Mouse (Mus musculus): ENCODE results near the gene Tex28. TPM values are rescaled to one million over a fixed set of nuclear protein-coding genes. Genes with fewer than 3 reads are reported as not detected.
"Not testable (repeated sequence)": the region's sequence is repeated elsewhere in the genome, so short reads cannot be mapped to it uniquely, and the experiment has no call there.

Gene Tex28
- polyA plus RNA-seq (2011; ENCODE audit: insufficient read depth, insufficient read length, low read depth, missing spikeins): not detected in 2 replicates

DNA sequence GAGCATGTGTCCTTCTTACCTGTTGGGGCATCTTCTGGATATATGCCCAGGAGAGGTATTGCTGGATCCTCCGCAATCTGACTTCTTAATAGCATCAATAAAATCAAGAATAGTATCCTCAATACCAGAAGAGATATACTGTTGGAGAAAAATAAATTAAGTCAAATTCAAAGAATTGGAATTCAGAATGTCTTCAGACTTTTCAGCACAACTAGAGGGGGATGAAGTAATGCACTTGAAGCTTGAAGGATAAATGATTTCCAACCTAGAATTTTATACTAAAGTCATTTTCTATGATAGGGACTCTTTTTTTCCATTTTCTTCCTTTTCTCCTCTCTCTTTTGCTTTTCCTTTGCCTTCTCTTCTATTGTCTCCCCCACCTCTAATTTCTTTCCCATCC is at the start of gene Tex28:
Gene Tex28, minus strand, starts transcription at position 101 of the 400 bp plus-strand sequence.
- Histone ChIP-seq H3K27me3 (ENCODE audit: control insufficient read depth, insufficient read depth, low read length, poor library complexity, severe bottlenecking) (no peaks in the 10 kb centered on the region), H3K36me3 (ENCODE audit: control insufficient read depth, insufficient read depth, low read length, poor library complexity, severe bottlenecking) (no peaks in the 10 kb centered on the region), H3K4me1 (ENCODE audit: control insufficient read depth, insufficient read depth, low read length) (no peaks in the 10 kb centered on the region), H3K9me3 (replicated peaks; ENCODE audit: control insufficient read depth, insufficient read depth, low read length, poor library complexity, severe bottlenecking) (no peaks in the 10 kb centered on the region), H3K27ac (ENCODE audit: insufficient read depth, low read length) (no peak within 1 kb of the TSS), H3K4me3 (ENCODE audit: low read depth, low read length) (no peak within 1 kb of the TSS), H3K9ac (ENCODE audit: low read depth, poor library complexity, severe bottlenecking) (no peak within 1 kb of the TSS)
- TF ChIP-seq EP300 (IDR thresholded peaks at IDR 0.05; ENCODE audit: insufficient read depth, low read depth, low read length) (no peak), CTCF (IDR thresholded peaks at IDR 0.05; ENCODE audit: low read depth, low read length) (no peak), POLR2A (IDR thresholded peaks at IDR 0.05; ENCODE audit: insufficient read depth, low read length) (no peak)

- no peak for TF ChIP-seq POLR2A (IDR thresholded peaks at IDR 0.05; ENCODE audit: insufficient read depth, low read length)
- no peak for TF ChIP-seq EP300 (IDR thresholded peaks at IDR 0.05; ENCODE audit: insufficient read depth, low read depth, low read length)
- no peak for TF ChIP-seq CTCF (IDR thresholded peaks at IDR 0.05; ENCODE audit: low read depth, low read length)
- no peaks in the 10 kb centered on the region for H3K36me3 ChIP-seq (ENCODE audit: control insufficient read depth, insufficient read depth, low read length, poor library complexity, severe bottlenecking)
- no peaks in the 10 kb centered on the region for H3K27me3 ChIP-seq (ENCODE audit: control insufficient read depth, insufficient read depth, low read length, poor library complexity, severe bottlenecking)
- no peak overlapping the region for H3K9ac ChIP-seq (ENCODE audit: low read depth, poor library complexity, severe bottlenecking)
- no peak overlapping the region for H3K4me3 ChIP-seq (ENCODE audit: low read depth, low read length)
- no peaks in the 10 kb centered on the region for H3K4me1 ChIP-seq (ENCODE audit: control insufficient read depth, insufficient read depth, low read length)
- H3K27ac ChIP-seq (ENCODE audit: insufficient read depth, low read length): no peak overlapping the region
- H3K9me3 ChIP-seq (replicated peaks; ENCODE audit: control insufficient read depth, insufficient read depth, low read length, poor library complexity, severe bottlenecking): no peaks in the 10 kb centered on the region
Observed at GRCm38 (mm10) chrX:74203556-74203955, 35.9 kb upstream of the Tex28 start.

GRCm38 (mm10) chrX:74176959-74177358 is 9.3 kb upstream of the Tex28 start, which contains the start of gene Tktl1:
Gene Tktl1, plus strand, starts transcription at chrX:74177259.
- H3K9ac ChIP-seq (ENCODE audit: low read depth, poor library complexity, severe bottlenecking): no peak within 1 kb of the TSS
- H3K9me3 ChIP-seq (replicated peaks; ENCODE audit: control insufficient read depth, insufficient read depth, low read length, poor library complexity, severe bottlenecking): no peaks in the 10 kb centered on the region
- H3K4me3 ChIP-seq (ENCODE audit: low read depth, low read length): no peak within 1 kb of the TSS
- no peaks in the 10 kb centered on the region for H3K4me1 ChIP-seq (ENCODE audit: control insufficient read depth, insufficient read depth, low read length)
- H3K27ac ChIP-seq (ENCODE audit: insufficient read depth, low read length): no peak within 1 kb of the TSS
- no peaks in the 10 kb centered on the region for H3K36me3 ChIP-seq (ENCODE audit: control insufficient read depth, insufficient read depth, low read length, poor library complexity, severe bottlenecking)
- H3K27me3 ChIP-seq (ENCODE audit: control insufficient read depth, insufficient read depth, low read length, poor library complexity, severe bottlenecking): no peaks in the 10 kb centered on the region
- TF ChIP-seq CTCF (IDR thresholded peaks at IDR 0.05; ENCODE audit: low read depth, low read length) (no peak), EP300 (IDR thresholded peaks at IDR 0.05; ENCODE audit: insufficient read depth, low read depth, low read length) (no peak), POLR2A (IDR thresholded peaks at IDR 0.05; ENCODE audit: insufficient read depth, low read length) (no peak)

- not testable (repeated sequence) for H3K4me1 ChIP-seq (ENCODE audit: control insufficient read depth, insufficient read depth, low read length)
Observed at GRCm38 (mm10) chrX:74135263-74135662, 32.4 kb downstream of the Tex28 start, which contains the start of gene Mecp2. Gene Mecp2, minus strand, starts transcription at chrX:74135363.

DNA sequence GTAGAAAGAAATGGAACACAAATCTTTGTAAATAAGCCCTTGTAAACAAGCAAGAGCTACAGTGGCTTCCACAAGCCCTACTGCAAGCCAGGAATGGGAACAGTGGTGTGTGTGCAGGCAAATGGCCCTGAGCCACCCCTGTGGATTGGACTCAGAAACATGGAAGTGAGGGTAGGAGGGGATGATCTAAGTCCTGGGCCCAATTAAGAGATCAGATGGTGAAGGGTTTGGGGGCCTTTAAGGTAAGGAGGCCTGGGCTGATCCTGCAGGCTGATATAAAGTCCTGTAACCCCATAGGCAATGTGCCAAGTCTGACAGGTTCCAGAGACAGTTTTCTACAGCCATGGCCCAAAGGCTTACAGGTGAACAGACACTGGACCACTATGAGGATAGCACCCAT is 40.5 kb downstream of the Tex28 start, which contains the start of gene Opn1mw:
Gene Opn1mw, plus strand, starts transcription at position 301 of the 400 bp plus-strand sequence.
- no peak within 1 kb of the TSS for H3K4me3 ChIP-seq (ENCODE audit: low read depth, low read length)
- H3K4me1 ChIP-seq (ENCODE audit: control insufficient read depth, insufficient read depth, low read length): no peaks in the 10 kb centered on the region
- no peak within 1 kb of the TSS for H3K9ac ChIP-seq (ENCODE audit: low read depth, poor library complexity, severe bottlenecking)
- no peaks in the 10 kb centered on the region; the same call in 1 of the 2 replicates for H3K27me3 ChIP-seq (ENCODE audit: control insufficient read depth, insufficient read depth, low read length, poor library complexity, severe bottlenecking)
- no peaks in the 10 kb centered on the region for H3K9me3 ChIP-seq (replicated peaks; ENCODE audit: control insufficient read depth, insufficient read depth, low read length, poor library complexity, severe bottlenecking)
- no peaks in the 10 kb centered on the region for H3K36me3 ChIP-seq (ENCODE audit: control insufficient read depth, insufficient read depth, low read length, poor library complexity, severe bottlenecking)
- no peak for TF ChIP-seq EP300 (IDR thresholded peaks at IDR 0.05; ENCODE audit: insufficient read depth, low read depth, low read length)
- no peak for TF ChIP-seq CTCF (IDR thresholded peaks at IDR 0.05; ENCODE audit: low read depth, low read length)
- TF ChIP-seq POLR2A (IDR thresholded peaks at IDR 0.05; ENCODE audit: insufficient read depth, low read length): no peak
- no peak within 1 kb of the TSS for H3K27ac ChIP-seq (ENCODE audit: insufficient read depth, low read length)

More at GRCm38 (mm10) chrX:74135263-74135662, 32.4 kb downstream of the Tex28 start, which contains the start of gene Mecp2:
- not testable (repeated sequence) for H3K27ac ChIP-seq (ENCODE audit: insufficient read depth, low read length); H3K27me3 ChIP-seq (ENCODE audit: control insufficient read depth, insufficient read depth, low read length, poor library complexity, severe bottlenecking); H3K4me3 ChIP-seq (ENCODE audit: low read depth, low read length); H3K9me3 ChIP-seq (replicated peaks; ENCODE audit: control insufficient read depth, insufficient read depth, low read length, poor library complexity, severe bottlenecking); H3K9ac ChIP-seq (ENCODE audit: low read depth, poor library complexity, severe bottlenecking); H3K36me3 ChIP-seq (ENCODE audit: control insufficient read depth, insufficient read depth, low read length, poor library complexity, severe bottlenecking)

DNA sequence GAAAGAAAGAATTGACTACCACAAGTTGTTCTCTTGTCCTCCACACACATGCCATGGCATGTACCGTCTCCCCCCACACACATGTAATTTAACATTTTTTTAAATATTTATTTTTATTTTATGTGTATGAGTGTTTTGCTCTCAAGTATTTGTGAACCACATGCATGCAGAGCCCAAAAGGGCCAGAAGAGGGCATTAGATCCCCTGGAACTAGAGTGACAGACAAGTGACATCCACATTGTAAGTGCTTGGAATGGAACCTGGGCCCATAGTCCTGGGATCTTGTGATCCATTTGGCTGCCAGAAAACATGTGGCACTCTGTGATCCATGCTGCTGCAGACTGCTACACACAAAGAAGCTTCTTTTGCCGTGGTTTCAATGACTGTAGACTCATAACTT is 42.7 kb downstream of the Tex28 start:
- Histone ChIP-seq H3K27ac (ENCODE audit: insufficient read depth, low read length) (no peak overlapping the region), H3K9me3 (replicated peaks; ENCODE audit: control insufficient read depth, insufficient read depth, low read length, poor library complexity, severe bottlenecking) (no peaks in the 10 kb centered on the region), H3K27me3 (ENCODE audit: control insufficient read depth, insufficient read depth, low read length, poor library complexity, severe bottlenecking) (no peaks in the 10 kb centered on the region; the same call in 1 of the 2 replicates), H3K4me3 (ENCODE audit: low read depth, low read length) (no peak overlapping the region), H3K36me3 (ENCODE audit: control insufficient read depth, insufficient read depth, low read length, poor library complexity, severe bottlenecking) (no peaks in the 10 kb centered on the region), H3K4me1 (ENCODE audit: control insufficient read depth, insufficient read depth, low read length) (no peaks in the 10 kb centered on the region), H3K9ac (ENCODE audit: low read depth, poor library complexity, severe bottlenecking) (no peak overlapping the region)
- TF ChIP-seq CTCF (IDR thresholded peaks at IDR 0.05; ENCODE audit: low read depth, low read length) (peak; percentile 19), POLR2A (IDR thresholded peaks at IDR 0.05; ENCODE audit: insufficient read depth, low read length) (no peak), EP300 (IDR thresholded peaks at IDR 0.05; ENCODE audit: insufficient read depth, low read depth, low read length) (no peak)
